Mouse (Mus musculus) skeletal muscle tissue, postnatal 0 days (tissue): ENCODE results near the gene Ndufb7. TPM values are rescaled to one million over a fixed set of nuclear protein-coding genes. Genes with fewer than 3 reads are reported as not detected.

Source experiments
- polyA plus RNA-seq: library from polyadenylated mRNA; unstranded; fragments of >200 nt; fragmentation: Nextera tagmentation; extraction: Ambion mirVana; gene quantifications from 2 replicates; pipeline ENCODE4 v1.2.1, GENCODE M21; 2015

Gene Ndufb7
- 696 and 775 TPM in 2 replicates for polyA plus RNA-seq

DNA sequence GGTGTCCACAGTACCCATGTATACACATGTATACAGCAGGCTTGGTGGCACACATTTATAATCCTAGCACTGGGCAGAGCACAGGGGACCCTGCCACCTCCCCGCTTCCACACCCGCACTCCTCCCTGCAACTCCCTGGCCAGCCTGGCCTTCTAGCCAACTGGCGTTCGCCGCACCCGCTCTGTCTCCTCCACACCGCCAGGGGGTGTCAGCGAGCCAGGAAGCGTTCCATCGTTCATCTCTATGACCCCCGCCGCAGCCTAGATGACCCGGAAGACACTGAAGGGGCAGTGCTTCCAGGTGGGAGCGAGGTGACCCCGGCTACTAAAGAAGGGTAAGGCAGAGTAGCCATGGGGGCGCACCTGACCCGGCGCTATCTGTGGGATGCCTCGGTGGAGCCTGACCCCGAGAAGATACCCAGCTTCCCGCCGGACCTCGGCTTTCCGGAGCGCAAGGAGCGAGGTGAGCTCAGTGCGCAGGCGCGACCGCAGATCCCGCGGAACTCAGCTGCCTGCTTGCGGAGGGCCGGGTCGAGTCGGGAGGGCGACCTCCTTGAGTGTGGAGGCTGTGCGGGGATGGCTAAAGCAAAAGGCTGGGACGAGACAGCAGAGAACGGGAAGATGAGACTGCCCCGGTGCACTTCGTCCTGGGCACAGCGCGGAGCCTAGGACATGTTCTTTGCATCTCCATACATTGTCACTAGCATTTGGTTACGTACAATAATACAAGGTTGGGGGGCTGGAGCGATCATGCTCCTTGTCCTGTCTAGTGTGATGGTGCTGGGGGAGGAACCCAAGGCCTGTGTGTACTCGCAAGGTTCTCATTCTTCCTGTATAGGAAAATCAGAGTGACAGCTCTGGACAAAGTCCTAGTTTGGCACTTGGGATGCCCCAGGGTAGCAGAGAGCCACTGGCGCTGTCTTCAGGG is at the start of gene Ndufb7:
Gene Ndufb7, plus strand, starts transcription at position 203 of the 927 bp plus-strand sequence.

DNA sequence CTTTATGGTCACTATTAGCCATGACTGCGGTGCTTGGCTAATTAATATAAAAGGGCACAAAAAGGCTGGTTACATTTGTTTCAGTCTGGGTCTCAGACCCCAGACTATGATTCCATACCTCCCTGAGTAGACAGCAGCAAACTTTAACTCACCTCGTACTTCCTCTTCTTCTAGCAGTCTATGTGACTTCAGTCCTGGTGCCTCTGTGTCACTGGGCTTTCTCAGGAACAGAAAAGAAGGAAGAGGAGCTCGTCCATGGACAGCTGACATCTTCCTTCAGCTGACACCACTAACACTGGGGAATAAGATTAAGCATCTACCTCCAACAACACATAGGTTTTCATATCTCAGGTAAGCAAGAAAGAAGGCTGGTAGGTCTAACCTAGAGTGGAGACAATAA is 30.7 kb upstream of the Ndufb7 start, which contains the start of gene Olfr370:
Gene Olfr370, plus strand, starts transcription at position 45 of the 400 bp plus-strand sequence.

DNA sequence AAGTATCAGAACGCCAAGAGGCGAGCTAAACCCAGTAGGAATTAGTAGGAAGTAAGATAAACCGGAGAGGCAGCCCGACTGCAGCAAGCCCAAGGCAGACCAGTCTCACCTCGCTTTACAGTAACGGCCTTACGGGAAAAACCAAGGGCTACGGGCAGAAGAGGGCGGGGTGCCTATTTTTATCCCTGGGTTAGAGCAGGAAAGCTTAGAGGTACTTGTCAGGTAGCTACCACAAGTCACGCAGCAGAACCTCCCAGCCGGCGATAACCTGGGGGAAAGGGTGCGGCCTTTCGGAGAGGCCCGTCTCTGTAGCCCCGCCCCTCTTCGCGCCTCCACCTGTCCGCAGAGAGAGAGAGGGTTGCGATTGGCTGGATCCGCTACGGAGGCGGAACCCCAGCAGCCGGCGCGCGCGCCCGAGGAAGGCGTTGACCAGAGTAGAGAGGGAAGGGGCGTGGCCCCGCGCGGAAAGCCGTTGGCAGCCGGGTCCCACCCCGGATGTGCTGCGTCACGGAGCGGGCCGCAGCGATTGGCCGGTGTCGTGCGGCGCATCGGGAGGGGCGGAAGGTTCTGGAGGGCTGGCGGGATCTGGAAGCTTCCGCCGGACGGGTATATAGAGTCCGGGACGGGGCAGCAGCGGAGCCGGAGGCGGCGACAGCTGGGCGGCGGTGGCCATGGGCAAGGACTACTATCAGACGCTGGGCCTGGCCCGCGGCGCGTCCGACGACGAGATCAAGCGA is 41.4 kb downstream of the Ndufb7 start, which contains the start of the genes Tecr and Dnajb1:
Gene Tecr, minus strand, starts transcription at position 311 of the 737 bp plus-strand sequence.
Gene Dnajb1, plus strand, starts transcription at position 533 of the 737 bp plus-strand sequence.

Other genes starting within 250 kb of the Ndufb7 start
- gene Elmod2, start 234.2 kb upstream of the Ndufb7 start, polyA plus RNA-seq = 5.0 and 5.8 TPM in 2 replicates
- gene Mgat4d, start 218.2 kb upstream of the Ndufb7 start, polyA plus RNA-seq = not detected in 2 replicates
- gene Clgn, start 176.8 kb upstream of the Ndufb7 start, polyA plus RNA-seq = not detected in 2 replicates
- 54.2 and 62.0 TPM in 2 replicates for gene Scoc, start 108.3 kb upstream of the Ndufb7 start, polyA plus RNA-seq
- not detected in 2 replicates for gene Olfr370, start 30.9 kb upstream of the Ndufb7 start, polyA plus RNA-seq
- 252 and 262 TPM in 2 replicates for gene Tecr, start 41.3 kb downstream of the Ndufb7 start, polyA plus RNA-seq
- gene Dnajb1, start 41.5 kb downstream of the Ndufb7 start, polyA plus RNA-seq = 20.7 and 22.4 TPM in 2 replicates
- gene Gipc1, start 86.0 kb downstream of the Ndufb7 start, polyA plus RNA-seq = 72.1 and 81.6 TPM in 2 replicates
- 0.15 and 0.21 TPM in 2 replicates for gene Ptger1, start 100.0 kb downstream of the Ndufb7 start, polyA plus RNA-seq
- 16.1 and 17.8 TPM in 2 replicates for gene Pkn1, start 132.5 kb downstream of the Ndufb7 start, polyA plus RNA-seq
- gene Ddx39, start 148.5 kb downstream of the Ndufb7 start, polyA plus RNA-seq = 38.8 and 42.0 TPM in 2 replicates
- gene Adgre5, start 174.7 kb downstream of the Ndufb7 start, polyA plus RNA-seq = 42.7 and 50.2 TPM in 2 replicates